Mouse (Mus musculus) myocyte (in vitro differentiated cells): Measurements from ENCODE around the gene Wdr38. TPM values are rescaled to one million over a fixed set of nuclear protein-coding genes. Genes with fewer than 3 reads are reported as not detected.

Source experiments
- H3K27me3 ChIP-seq: one replicate; pipeline ENCODE4 v1.6.1; 2011; ENCODE audit not compliant: control insufficient read depth, insufficient read depth, insufficient read length
- H3K36me3 ChIP-seq: one replicate; pipeline ENCODE4 v1.6.1; 2011; ENCODE audit not compliant: control insufficient read depth, insufficient read depth
- H3K4me2 ChIP-seq: one replicate; pipeline ENCODE4 v1.6.1; 2011; ENCODE audit warnings: low read depth, control low read depth
- H3K4me3 ChIP-seq: one replicate; pipeline ENCODE4 v1.5.1; 2011; ENCODE audit warnings: mild to moderate bottlenecking, control low read depth, moderate library complexity
- H3K79me2 ChIP-seq: one replicate; pipeline ENCODE4 v1.6.1; 2011; ENCODE audit not compliant: control insufficient read depth, insufficient read depth
- H3ac ChIP-seq: one replicate; pipeline ENCODE4 v1.6.1; 2011; ENCODE audit not compliant: control insufficient read depth, insufficient read length
- CEBPB ChIP-seq: IDR thresholded peaks from 2 replicates; pipeline ENCODE4 v1.6.1; 2011; ENCODE audit warnings: mild to moderate bottlenecking, moderate library complexity; ENCODE audit not compliant: poor library complexity, insufficient read depth, severe bottlenecking
- E2F4 ChIP-seq: IDR thresholded peaks from one replicate; pipeline ENCODE4 v1.6.1; 2011; ENCODE audit warnings: mild to moderate bottlenecking, control low read depth, moderate library complexity; ENCODE audit not compliant: insufficient read depth
- MAX ChIP-seq: IDR thresholded peaks from one replicate; pipeline ENCODE4 v1.6.1; 2011; ENCODE audit warnings: low read depth, mild to moderate bottlenecking, control low read depth
- MYOD1 ChIP-seq, 3 experiments: IDR thresholded peaks; one replicate each; pipeline ENCODE4 v1.6.1; 2011; ENCODE audit warnings: control low read depth in 2 of 3, low read depth in 2 of 3, mild to moderate bottlenecking in 2 of 3, moderate library complexity in 1 of 3; ENCODE audit not compliant: insufficient read length in 2 of 3, control insufficient read depth in 1 of 3
- MYOG ChIP-seq, 3 experiments: IDR thresholded peaks; one replicate each; pipeline ENCODE4 v1.6.1; 2011; ENCODE audit warnings: control low read depth in 2 of 3, low read depth in 2 of 3, mild to moderate bottlenecking in 2 of 3; ENCODE audit not compliant: insufficient read length in 2 of 3, control insufficient read depth in 1 of 3, insufficient read depth in 1 of 3
- POLR2A ChIP-seq: IDR thresholded peaks from one replicate; pipeline ENCODE4 v1.6.1; 2011; ENCODE audit warnings: low read depth, mild to moderate bottlenecking, control low read depth, moderate library complexity; ENCODE audit not compliant: insufficient read length
- POLR2AphosphoS2 ChIP-seq: IDR thresholded peaks from one replicate; pipeline ENCODE4 v1.6.1; 2011; ENCODE audit warnings: low read depth, control low read depth; ENCODE audit not compliant: insufficient read length
- REST ChIP-seq: IDR thresholded peaks from one replicate; pipeline ENCODE4 v1.6.1; 2011; ENCODE audit warnings: mild to moderate bottlenecking, control low read depth, moderate library complexity; ENCODE audit not compliant: insufficient read depth, insufficient read length
- SRF ChIP-seq: IDR thresholded peaks from one replicate; pipeline ENCODE4 v1.6.1; 2011; ENCODE audit warnings: low read depth; ENCODE audit not compliant: control insufficient read depth, insufficient read length
- TCF12 ChIP-seq: IDR thresholded peaks from one replicate; pipeline ENCODE4 v1.6.1; 2011; ENCODE audit warnings: mild to moderate bottlenecking, control low read depth; ENCODE audit not compliant: poor library complexity, insufficient read depth, severe bottlenecking
- TCF3 ChIP-seq: IDR thresholded peaks from one replicate; pipeline ENCODE4 v1.6.1; 2011; ENCODE audit warnings: low read depth, control low read depth; ENCODE audit not compliant: insufficient read length
- USF1 ChIP-seq: IDR thresholded peaks from one replicate; pipeline ENCODE4 v1.6.1; 2011; ENCODE audit warnings: low read depth, mild to moderate bottlenecking, control low read depth, moderate library complexity
- polyA plus RNA-seq: library from polyadenylated mRNA; unstranded; fragments of >200 nt; fragmentation: generic; extraction: Trizol; gene quantifications from one replicate; pipeline ENCODE4 v1.2.1, GENCODE M21; 2012; ENCODE audit warnings: missing spikeins

Gene Wdr38
- polyA plus RNA-seq, 1 experiment, result 0.66 TPM

GRCm38 (mm10) chr2:38992004-38992403 lies 5.3 kb upstream of the Wdr38 start:
- Histone ChIP-seq H3K79me2 (no peaks in the 10 kb centered on the region), H3K4me2 (no peak overlapping the region), H3K27me3 (no peaks in the 10 kb centered on the region), H3K4me3 (no peak overlapping the region), H3ac (no peak overlapping the region), H3K36me3 (no peaks in the 10 kb centered on the region)
- TF ChIP-seq E2F4 (no peak), TCF3 (no peak), CEBPB (no peak), MYOG (IDR thresholded peaks at IDR 0.05; ENCODE audit: control insufficient read depth in 1 of 3, insufficient read depth in 1 of 3, insufficient read length in 2 of 3, low read depth in 2 of 3) (no peak)

GRCm38 (mm10) chr2:38992452-38992851 lies 4.8 kb upstream of the Wdr38 start:
- Histone ChIP-seq H3K79me2 (no peaks in the 10 kb centered on the region), H3K4me3 (no peak overlapping the region), H3K36me3 (no peaks in the 10 kb centered on the region), H3K4me2 (no peak overlapping the region), H3ac (no peak overlapping the region), H3K27me3 (no peaks in the 10 kb centered on the region)
- TF ChIP-seq MYOD1 (IDR thresholded peaks at IDR 0.05; ENCODE audit: control insufficient read depth in 1 of 3, insufficient read length in 2 of 3, low read depth in 2 of 3) (peak in 1 of 3 experiments; percentile 9), REST (no peak)

GRCm38 (mm10) chr2:38999381-38999780 lies 2.1 kb downstream of the Wdr38 start:
- Histone ChIP-seq H3K79me2 (peaks cover 27% of the 10 kb centered on the region), H3K4me2 (no peak overlapping the region), H3K4me3 (no peak overlapping the region), H3ac (no peak overlapping the region), H3K27me3 (no peaks in the 10 kb centered on the region), H3K36me3 (peaks cover 37% of the 10 kb centered on the region)
- no peak for TF ChIP-seq POLR2A
- no peak for TF ChIP-seq E2F4
- no peak for TF ChIP-seq MYOG (IDR thresholded peaks at IDR 0.05; ENCODE audit: control insufficient read depth in 1 of 3, insufficient read depth in 1 of 3, insufficient read length in 2 of 3, low read depth in 2 of 3)
- TF ChIP-seq TCF12, result no peak
- no peak for TF ChIP-seq CEBPB
- no peak for TF ChIP-seq USF1
- TF ChIP-seq TCF3, result no peak

- Histone ChIP-seq H3ac (no peak overlapping the region), H3K4me2 (no peak overlapping the region), H3K4me3 (no peak overlapping the region), H3K27me3 (no peaks in the 10 kb centered on the region), H3K36me3 (peaks cover 37% of the 10 kb centered on the region), H3K79me2 (peaks cover 30% of the 10 kb centered on the region)
- TF ChIP-seq USF1 (no peak), TCF12 (no peak), MAX (no peak), SRF (no peak), MYOD1 (IDR thresholded peaks at IDR 0.05; ENCODE audit: control insufficient read depth in 1 of 3, insufficient read length in 2 of 3, low read depth in 2 of 3) (no peak), TCF3 (no peak), E2F4 (no peak), REST (no peak), POLR2A (peak; percentile 16), MYOG (IDR thresholded peaks at IDR 0.05; ENCODE audit: control insufficient read depth in 1 of 3, insufficient read depth in 1 of 3, insufficient read length in 2 of 3, low read depth in 2 of 3) (no peak), POLR2AphosphoS2 (peak; percentile 67), CEBPB (no peak)
Measured at GRCm38 (mm10) chr2:38999910-39000586, 2.8 kb downstream of the Wdr38 start.

- Histone ChIP-seq H3K4me2 (no peak overlapping the region), H3K4me3 (no peak overlapping the region), H3K79me2 (peaks cover 35% of the 10 kb centered on the region), H3K36me3 (peaks cover 37% of the 10 kb centered on the region), H3ac (no peak overlapping the region), H3K27me3 (no peaks in the 10 kb centered on the region)
- TF ChIP-seq E2F4, result no peak
- no peak for TF ChIP-seq MYOD1 (IDR thresholded peaks at IDR 0.05; ENCODE audit: control insufficient read depth in 1 of 3, insufficient read length in 2 of 3, low read depth in 2 of 3)
- no peak for TF ChIP-seq USF1
- no peak for TF ChIP-seq POLR2A
- TF ChIP-seq MAX, result no peak
Measured at GRCm38 (mm10) chr2:39000587-39000919, 3.3 kb downstream of the Wdr38 start.

- H3K27me3 ChIP-seq, result no peaks in the 10 kb centered on the region
- H3K4me2 ChIP-seq, result peak overlapping the region; percentile 89
- H3K4me3 ChIP-seq, result no peak overlapping the region
- peaks cover 37% of the 10 kb centered on the region for H3K36me3 ChIP-seq
- peaks cover 48% of the 10 kb centered on the region for H3K79me2 ChIP-seq
- TF ChIP-seq MYOD1 (IDR thresholded peaks at IDR 0.05; ENCODE audit: control insufficient read depth in 1 of 3, insufficient read length in 2 of 3, low read depth in 2 of 3) (no peak), USF1 (no peak), TCF12 (no peak), SRF (no peak), MYOG (IDR thresholded peaks at IDR 0.05; ENCODE audit: control insufficient read depth in 1 of 3, insufficient read depth in 1 of 3, insufficient read length in 2 of 3, low read depth in 2 of 3) (no peak), POLR2A (no peak), POLR2AphosphoS2 (no peak), E2F4 (no peak), MAX (no peak), TCF3 (no peak), CEBPB (no peak), REST (no peak)
- H3ac ChIP-seq, result no peak overlapping the region
Measured at GRCm38 (mm10) chr2:39001866-39002265, 4.6 kb downstream of the Wdr38 start.
